Mouse (Mus musculus) heart, postnatal 14 days (tissue): ENCODE measurements around the gene Gm19402. TPM values are rescaled to one million over a fixed set of nuclear protein-coding genes. Genes with fewer than 3 reads are reported as not detected.
"Not testable (repeated sequence)": the region's sequence is repeated elsewhere in the genome, so short reads cannot be mapped to it uniquely, and the experiment has no call there.

ENCODE experiments used
- DNase-seq, 2 experiments: peaks; one replicate each; pipeline ENCODE4 v3.0.0; 2021 to 2022
- intact Hi-C: fragments of 180-260 bp; cut with DNase I; formaldehyde crosslinking; loops from one replicate; pipeline ENCODE4 v1.15.1; 2025
- long read RNA-seq, 2 experiments: library from polyadenylated mRNA; stranded (forward); transcript quantifications; one replicate each; pipeline ENCODE4 v2.0.0; 2021
- total RNA-seq, 2 experiments: library from RNA; stranded (reverse); gene quantifications; 2 replicates each; pipeline ENCODE4 v1.2.3; 2021

Gene Gm19402
- total RNA-seq: not detected
- long read RNA-seq, experiment 1: 0 reads
- long read RNA-seq, experiment 2: 0 reads

DNA sequence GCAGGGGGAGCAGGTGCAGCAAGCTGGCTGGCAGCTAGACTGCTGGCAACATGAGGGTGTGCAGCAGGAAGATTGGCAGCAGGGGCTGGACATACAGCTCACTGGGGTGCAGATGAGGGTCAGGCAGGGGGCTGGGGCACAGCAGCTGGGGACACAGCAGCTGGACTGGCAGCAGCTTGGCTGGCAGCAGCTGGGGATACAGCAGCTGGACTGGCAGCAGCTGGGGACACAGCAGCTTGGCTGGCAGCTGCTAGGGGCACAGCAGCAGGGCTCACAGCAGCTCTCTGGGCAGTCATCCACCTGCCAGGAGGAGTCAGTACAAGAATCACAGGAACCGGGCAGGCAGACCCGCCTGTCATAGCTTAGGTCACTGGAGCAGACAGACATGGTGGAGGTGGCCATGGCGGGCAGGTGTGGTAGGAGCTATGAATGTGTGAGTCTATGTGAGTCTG lies at the start of gene Gm19402:
Gm19402 (minus strand) TSS at position 402 of the 452 bp plus-strand sequence.
- intact Hi-C loops, DNase-seq: not testable (repeated sequence)

GRCm38 (mm10) chr10:77738929-77739328 lies 48.4 kb upstream of the Gm19402 start:
- intact Hi-C loops: no loop called here
- DNase-seq: no peak

GRCm38 (mm10) chr10:77735928-77736327 lies 45.4 kb upstream of the Gm19402 start:
- intact Hi-C loops: no loop called here

DNA sequence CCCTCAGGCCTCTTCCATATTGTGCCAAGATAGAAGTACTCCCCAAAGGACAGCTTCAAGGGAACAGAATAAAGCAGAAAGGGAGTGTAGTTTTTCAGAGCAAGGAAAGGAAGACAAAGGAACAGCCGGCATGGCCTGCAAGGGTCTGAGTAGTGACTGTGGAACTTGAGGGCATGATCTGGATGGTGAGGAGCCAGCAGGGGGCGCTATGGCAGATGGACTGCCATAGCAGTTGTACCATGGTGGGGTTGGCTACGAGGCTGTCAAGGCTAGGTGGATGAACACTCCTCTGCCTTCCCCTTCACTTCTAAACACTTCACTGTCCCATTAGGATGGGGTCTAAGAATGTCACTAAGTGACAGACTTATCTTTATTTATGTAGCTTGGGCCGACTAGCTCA lies 38.7 kb upstream of the Gm19402 start:
- peak in 1 of 2 experiments; percentile 10 for DNase-seq
- intact Hi-C loops: loop anchor here (5.0 kb wide), 2 partner anchors 97 to 153 kb away; no protein-coding TSS in a partner anchor

More at GRCm38 (mm10) chr10:77735928-77736327, 45.4 kb upstream of the Gm19402 start:
- DNase-seq: no peak

DNA sequence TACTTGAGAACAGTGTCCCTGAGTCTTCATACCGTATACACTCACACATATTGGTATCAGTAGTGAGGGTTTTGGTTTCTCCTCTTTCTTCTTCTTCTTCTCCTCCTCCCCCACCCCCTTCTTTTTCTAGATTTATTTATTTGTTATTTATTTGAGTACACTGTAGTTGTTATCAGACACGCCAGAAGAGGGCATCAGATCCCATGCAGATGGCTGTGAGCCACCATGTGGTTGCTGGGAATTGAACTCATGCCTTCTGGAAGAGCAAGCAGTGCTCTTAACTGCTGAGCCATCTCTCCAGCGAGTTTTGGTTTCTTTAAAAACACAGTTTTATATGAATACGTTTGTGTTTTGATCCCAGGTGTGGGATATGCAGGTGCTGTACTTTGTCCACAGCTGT lies 37.7 kb upstream of the Gm19402 start:
- intact Hi-C loops: loop anchor here (5.0 kb wide), 2 partner anchors 96 to 154 kb away; no protein-coding TSS in a partner anchor
- no peak for DNase-seq

GRCm38 (mm10) chr10:77726186-77726585 lies 35.6 kb upstream of the Gm19402 start, which contains the start of gene Gm10100:
Gm10100 (plus strand) TSS chr10:77726486.
- DNase-seq: no peak
- intact Hi-C loops: loop anchor here (5.0 kb wide), 2 partner anchors 94 to 156 kb away; no protein-coding TSS in a partner anchor

DNA sequence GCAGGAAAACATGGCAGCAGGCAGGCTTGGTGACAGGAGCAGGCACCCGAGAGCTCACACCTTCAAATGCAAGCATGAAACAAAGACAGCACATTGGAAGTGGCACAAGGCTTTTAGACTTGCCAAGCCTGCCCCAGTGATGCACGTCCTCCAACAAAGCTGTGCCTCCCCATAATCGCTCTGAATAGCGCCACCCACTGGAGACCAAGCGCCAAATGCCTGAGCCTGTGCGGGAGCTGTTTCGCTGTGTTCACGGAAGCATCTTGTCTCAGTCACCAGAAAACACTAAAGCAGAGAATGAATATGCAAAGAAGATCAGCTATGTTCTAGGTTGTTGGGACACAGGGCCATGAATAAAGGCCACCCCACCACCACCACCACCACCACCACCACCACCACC lies 34.3 kb upstream of the Gm19402 start:
- intact Hi-C loops: loop anchor here (5.0 kb wide), 2 partner anchors 93 to 157 kb away; no protein-coding TSS in a partner anchor

GRCm38 (mm10) chr10:77720299-77720698 lies 29.7 kb upstream of the Gm19402 start, which contains the start of gene Krtap12-1:
Krtap12-1 (plus strand) TSS chr10:77720599.
- DNase-seq, intact Hi-C loops: not testable (repeated sequence)

More for the DNA sequence above, 34.3 kb upstream of the Gm19402 start:
- no peak for DNase-seq

DNA sequence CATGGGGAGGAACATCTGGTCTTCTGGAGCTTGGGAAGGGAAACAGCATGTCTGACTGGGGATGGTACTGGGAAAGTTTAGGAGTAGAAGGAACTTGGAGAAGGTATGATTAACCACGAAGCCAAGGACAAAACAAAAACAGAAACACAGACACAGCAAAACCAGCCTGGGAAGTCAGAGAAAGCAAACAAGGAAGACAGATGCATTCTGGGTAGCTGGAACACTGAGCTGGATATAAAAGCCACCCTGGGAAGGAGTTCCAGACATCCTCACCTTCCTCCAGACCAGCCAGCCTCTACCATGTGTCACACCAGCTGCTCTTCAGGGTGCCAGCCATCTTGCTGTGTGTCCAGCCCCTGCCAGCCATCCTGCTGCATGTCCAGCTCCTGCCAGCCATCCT lies 24.9 kb upstream of the Gm19402 start, which contains the start of gene Gm10142:
Gm10142 (plus strand) TSS at position 301 of the 400 bp plus-strand sequence.
- intact Hi-C loops: no loop called here
- no peak for DNase-seq

DNA sequence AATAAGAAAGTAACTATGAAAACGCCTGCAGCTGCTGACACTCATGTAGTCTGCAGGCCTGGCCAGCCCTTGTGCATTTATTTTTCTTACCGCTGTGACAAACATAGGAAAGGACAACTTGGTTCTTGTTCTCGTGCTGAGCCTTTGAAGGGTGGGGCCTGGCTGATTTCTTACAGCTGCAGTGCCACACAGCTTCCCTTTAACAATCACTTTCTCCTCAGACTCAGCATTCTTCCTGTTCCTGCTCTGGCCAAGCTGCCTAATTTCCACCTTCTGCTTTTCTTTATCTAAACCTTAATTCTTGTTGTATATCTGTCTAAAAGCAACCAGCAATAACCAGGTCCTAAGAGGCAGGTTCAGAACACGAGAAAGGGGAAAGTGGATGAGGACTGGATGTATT lies 23.2 kb upstream of the Gm19402 start:
- DNase-seq: no peak
- intact Hi-C loops: no loop called here

GRCm38 (mm10) chr10:77711157-77711556 lies 20.6 kb upstream of the Gm19402 start, which contains the start of gene Gm10024:
Gm10024 (plus strand) TSS chr10:77711457.
- DNase-seq, intact Hi-C loops: not testable (repeated sequence)

GRCm38 (mm10) chr10:77709831-77710230 lies 19.3 kb upstream of the Gm19402 start:
- intact Hi-C loops: loop anchor here (10.0 kb wide), 1 partner anchor 165 kb away; no protein-coding TSS in a partner anchor
- DNase-seq: no peak

- DNase-seq: no peak
Measured at GRCm38 (mm10) chr10:77706326-77706725, 15.8 kb upstream of the Gm19402 start, which contains the start of gene Gm10272. Gm10272 (plus strand) TSS chr10:77706626.

DNA sequence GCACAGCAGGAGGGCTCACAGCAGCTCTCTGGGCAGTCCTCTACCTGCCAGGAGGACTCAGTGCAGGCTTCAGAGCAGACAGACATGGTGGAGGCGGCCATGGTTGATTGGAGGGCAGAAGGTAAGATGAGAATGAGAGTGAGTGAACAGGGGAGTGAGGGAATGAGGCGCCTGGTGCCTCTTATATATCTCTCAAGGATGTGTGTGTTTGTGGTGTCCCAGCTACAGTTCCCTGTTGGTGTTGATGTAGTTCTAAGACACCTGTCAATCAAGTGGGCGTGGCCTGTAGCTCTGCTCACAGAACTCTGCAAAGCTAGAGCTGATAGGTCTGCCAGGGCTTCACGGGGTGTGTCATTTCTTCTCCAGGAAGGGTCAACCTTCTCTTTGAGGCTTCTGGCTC lies 6.6 kb upstream of the Gm19402 start, which contains the start of gene Gm9508:
Gm9508 (minus strand) TSS at position 101 of the 400 bp plus-strand sequence.
- DNase-seq: no peak
- intact Hi-C loops: no loop called here

More at GRCm38 (mm10) chr10:77706326-77706725, 15.8 kb upstream of the Gm19402 start, which contains the start of gene Gm10272:
- intact Hi-C loops: loop anchor here (10.0 kb wide), 1 partner anchor 168 kb away; no protein-coding TSS in a partner anchor

- intact Hi-C loops: no loop called here
- no peak for DNase-seq
Measured at GRCm38 (mm10) chr10:77687021-77687420, 3.5 kb downstream of the Gm19402 start.

GRCm38 (mm10) chr10:77685895-77686664 lies 4.5 kb downstream of the Gm19402 start, which contains the start of gene Tspear:
Tspear (plus strand) TSS chr10:77686569.
- intact Hi-C loops: no loop called here
- DNase-seq: no peak

DNA sequence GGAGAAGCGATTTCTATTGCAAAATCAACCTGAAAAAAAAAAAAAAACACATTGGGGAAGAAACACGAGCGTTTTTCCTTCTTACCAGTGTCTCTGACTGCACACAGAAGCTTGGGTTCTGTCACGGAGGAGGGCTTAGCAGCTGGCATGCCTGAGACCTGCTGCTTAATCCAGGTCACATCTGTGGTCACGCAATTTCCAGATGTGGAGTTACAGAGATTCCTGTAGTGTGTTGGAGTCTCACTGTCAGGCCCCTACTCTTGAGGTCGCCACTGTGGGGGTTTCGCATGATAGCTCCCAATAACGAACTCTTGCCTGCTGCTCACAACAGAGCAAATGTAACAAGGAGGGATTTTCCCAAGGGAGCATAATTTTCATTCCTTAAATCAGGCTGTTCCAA lies 6.4 kb downstream of the Gm19402 start:
- intact Hi-C loops: no loop called here
- DNase-seq: no peak

- no peak for DNase-seq
- intact Hi-C loops: no loop called here
Measured at GRCm38 (mm10) chr10:77682994-77683393, 7.6 kb downstream of the Gm19402 start.

DNA sequence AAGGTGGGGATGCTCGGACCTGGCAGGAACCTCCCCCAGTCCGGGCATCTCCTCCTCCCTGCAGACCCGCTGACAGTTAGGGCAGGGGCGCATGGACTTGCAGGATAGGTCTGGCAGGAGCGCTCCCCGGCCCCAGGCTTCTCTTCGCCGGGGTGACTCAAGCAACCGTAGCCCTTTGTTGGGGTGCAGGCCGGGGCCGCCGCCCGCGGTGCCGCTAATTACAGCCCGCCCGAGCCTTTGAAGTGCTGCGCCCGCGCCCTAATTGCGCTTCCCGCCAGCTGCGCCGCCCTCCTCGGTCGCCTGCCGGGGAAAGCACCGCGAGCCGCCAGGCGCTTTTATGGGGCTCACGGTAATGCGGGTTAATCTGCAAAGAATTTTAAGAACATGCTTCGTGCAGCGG lies 13.0 kb downstream of the Gm19402 start:
- DNase-seq: no peak
- intact Hi-C loops: no loop called here

- intact Hi-C loops: no loop called here
- DNase-seq: no peak
Measured at GRCm38 (mm10) chr10:77673765-77674164, 16.8 kb downstream of the Gm19402 start.

GRCm38 (mm10) chr10:77671519-77671918 lies 19.0 kb downstream of the Gm19402 start:
- DNase-seq: no peak

More at GRCm38 (mm10) chr10:77671519-77671918, 19.0 kb downstream of the Gm19402 start:
- intact Hi-C loops: no loop called here
